Mouse (Mus musculus): ENCODE data around the gene Ech1.

Ech1 gene

GRCm38 (mm10) chr7:28803756-28804155, 21.3 kb upstream of the Ech1 start:
- no peak for DNase-seq (ENCODE audit: low spot score)

- DNase-seq (ENCODE audit: low spot score), result peak; percentile 56
Observed at GRCm38 (mm10) chr7:28806869-28807268, 18.1 kb upstream of the Ech1 start.

GRCm38 (mm10) chr7:28807641-28808220, 17.3 kb upstream of the Ech1 start:
- peak; percentile 64 for DNase-seq (ENCODE audit: low spot score)

GRCm38 (mm10) chr7:28808221-28808941, 16.6 kb upstream of the Ech1 start, which contains the start of gene Hnrnpl:
Gene Hnrnpl, plus strand, starts transcription at chr7:28808541.
- peak; percentile 48 for DNase-seq (ENCODE audit: low spot score)

GRCm38 (mm10) chr7:28808957-28809393, 16.0 kb upstream of the Ech1 start:
- DNase-seq (ENCODE audit: low spot score), result peak; percentile 98

- peak; percentile 84 for DNase-seq (ENCODE audit: low spot score)
Observed at GRCm38 (mm10) chr7:28809401-28810089, 15.5 kb upstream of the Ech1 start.

- peak; percentile 98 for DNase-seq (ENCODE audit: low spot score)
Observed at GRCm38 (mm10) chr7:28810107-28811066, 14.6 kb upstream of the Ech1 start.

GRCm38 (mm10) chr7:28811228-28811627, 13.8 kb upstream of the Ech1 start:
- DNase-seq (ENCODE audit: low spot score), result peak; percentile 99

- no peak for DNase-seq (ENCODE audit: low spot score)
Observed at GRCm38 (mm10) chr7:28811640-28812275, 13.3 kb upstream of the Ech1 start.

GRCm38 (mm10) chr7:28812436-28812835, 12.6 kb upstream of the Ech1 start:
- DNase-seq (ENCODE audit: low spot score), result peak; percentile 51

- DNase-seq (ENCODE audit: low spot score), result no peak
Observed at GRCm38 (mm10) chr7:28812949-28813348, 12.1 kb upstream of the Ech1 start.

- DNase-seq (ENCODE audit: low spot score), result no peak
Observed at GRCm38 (mm10) chr7:28814306-28815034, 10.5 kb upstream of the Ech1 start.

GRCm38 (mm10) chr7:28815230-28815629, 9.8 kb upstream of the Ech1 start:
- DNase-seq (ENCODE audit: low spot score), result no peak

GRCm38 (mm10) chr7:28816201-28816600, 8.8 kb upstream of the Ech1 start:
- DNase-seq (ENCODE audit: low spot score), result peak; percentile 47

GRCm38 (mm10) chr7:28816920-28817319, 8.1 kb upstream of the Ech1 start:
- DNase-seq (ENCODE audit: low spot score), result peak; percentile 49

GRCm38 (mm10) chr7:28817524-28817923, 7.5 kb upstream of the Ech1 start:
- DNase-seq (ENCODE audit: low spot score), result no peak

GRCm38 (mm10) chr7:28817957-28818356, 7.1 kb upstream of the Ech1 start:
- DNase-seq (ENCODE audit: low spot score), result no peak

- DNase-seq (ENCODE audit: low spot score), result peak; percentile 60
Observed at GRCm38 (mm10) chr7:28818436-28818835, 6.6 kb upstream of the Ech1 start.

GRCm38 (mm10) chr7:28818861-28819452, 6.1 kb upstream of the Ech1 start:
- no peak for DNase-seq (ENCODE audit: low spot score)

- no peak for DNase-seq (ENCODE audit: low spot score)
Observed at GRCm38 (mm10) chr7:28819571-28819970, 5.4 kb upstream of the Ech1 start.
